Mouse (Mus musculus) heart, postnatal 36 days (tissue): ENCODE measurements around the gene Nfib. TPM values are rescaled to one million over a fixed set of nuclear protein-coding genes. Genes with fewer than 3 reads are reported as not detected.

ENCODE experiments used
- DNase-seq, 2 experiments: peaks; one replicate each; pipeline ENCODE4 v3.0.0; 2021 to 2022
- intact Hi-C: fragments of 180-260 bp; cut with DNase I; formaldehyde crosslinking; loops from one replicate; pipeline ENCODE4 v1.15.1; 2025
- total RNA-seq, 2 experiments: library from RNA; stranded (reverse); gene quantifications; 2 replicates each; pipeline ENCODE4 v1.2.3; 2021

The Nfib gene
- total RNA-seq, 2 experiments from 2014 or later: 113 to 131 TPM

- no peak for DNase-seq
- intact Hi-C loops: no loop called here
These were observed 250.6 kb downstream of the Nfib start for GRCm38 (mm10) chr4:82454989-82455388.

GRCm38 (mm10) chr4:82453341-82453740 is 252.2 kb downstream of the Nfib start:
- DNase-seq: no peak
- intact Hi-C loops: no loop called here

GRCm38 (mm10) chr4:82452905-82453304 is 252.6 kb downstream of the Nfib start:
- DNase-seq: no peak
- intact Hi-C loops: no loop called here

- intact Hi-C loops: loop anchor here (2.0 kb wide), 1 partner anchor 60 kb away; no protein-coding TSS in a partner anchor
- peak; percentile 90 to 91 for DNase-seq
These were observed 258.4 kb downstream of the Nfib start for GRCm38 (mm10) chr4:82447061-82447671.

GRCm38 (mm10) chr4:82444078-82444477 is 261.5 kb downstream of the Nfib start:
- intact Hi-C loops: no loop called here
- DNase-seq: no peak

GRCm38 (mm10) chr4:82443441-82443840 is 262.1 kb downstream of the Nfib start:
- intact Hi-C loops: no loop called here

GRCm38 (mm10) chr4:82443003-82443402 is 262.5 kb downstream of the Nfib start:
- DNase-seq: no peak
- intact Hi-C loops: no loop called here

More at GRCm38 (mm10) chr4:82443441-82443840, 262.1 kb downstream of the Nfib start:
- DNase-seq: no peak

- intact Hi-C loops: no loop called here
These were observed 264.9 kb downstream of the Nfib start for GRCm38 (mm10) chr4:82440606-82441005.

GRCm38 (mm10) chr4:82439813-82440212 is 265.7 kb downstream of the Nfib start:
- intact Hi-C loops: loop anchor here (5.0 kb wide), 2 partner anchors 128 to 1263 kb away; no protein-coding TSS in a partner anchor
- DNase-seq: no peak

More at GRCm38 (mm10) chr4:82440606-82441005, 264.9 kb downstream of the Nfib start:
- no peak for DNase-seq

- intact Hi-C loops: loop anchor here (5.0 kb wide), 2 partner anchors 126 to 1261 kb away; no protein-coding TSS in a partner anchor
- no peak for DNase-seq
These were observed 266.9 kb downstream of the Nfib start for GRCm38 (mm10) chr4:82438631-82439030.

GRCm38 (mm10) chr4:82437533-82438318 is 267.8 kb downstream of the Nfib start:
- DNase-seq: peak; percentile 29 to 38
- intact Hi-C loops: loop anchor here (1.0 to 5.0 kb wide), 4 partner anchors 27 to 1260 kb away; no protein-coding TSS in a partner anchor

- DNase-seq: no peak
- intact Hi-C loops: loop anchor here (1.0 to 5.0 kb wide), 4 partner anchors 28 to 1259 kb away; no protein-coding TSS in a partner anchor
These were observed 268.9 kb downstream of the Nfib start for GRCm38 (mm10) chr4:82436656-82437055.

GRCm38 (mm10) chr4:82435716-82436115 is 269.8 kb downstream of the Nfib start:
- intact Hi-C loops: loop anchor here (2.0 to 5.0 kb wide), 5 partner anchors 35 to 1258 kb away; no protein-coding TSS in a partner anchor
- peak; percentile 44 to 51 for DNase-seq

- intact Hi-C loops: loop anchor here (2.0 kb wide), 2 partner anchors 33 to 71 kb away; no protein-coding TSS in a partner anchor
- no peak for DNase-seq
These were observed 271.4 kb downstream of the Nfib start for GRCm38 (mm10) chr4:82433926-82434705.

- intact Hi-C loops: no loop called here
- no peak for DNase-seq
These were observed 273.7 kb downstream of the Nfib start for GRCm38 (mm10) chr4:82431831-82432230.

- DNase-seq: no peak
- intact Hi-C loops: no loop called here
These were observed 274.7 kb downstream of the Nfib start for GRCm38 (mm10) chr4:82430802-82431201.

- intact Hi-C loops: no loop called here
These were observed 279.3 kb downstream of the Nfib start for GRCm38 (mm10) chr4:82426224-82426623.

GRCm38 (mm10) chr4:82418241-82418640 is 287.3 kb downstream of the Nfib start:
- intact Hi-C loops: no loop called here
- DNase-seq: peak in 1 of 2 experiments; percentile 49

More at GRCm38 (mm10) chr4:82426224-82426623, 279.3 kb downstream of the Nfib start:
- no peak for DNase-seq

GRCm38 (mm10) chr4:82415817-82416216 is 289.7 kb downstream of the Nfib start:
- intact Hi-C loops: no loop called here
- DNase-seq: no peak

- intact Hi-C loops: no loop called here
- DNase-seq: no peak
These were observed 292.9 kb downstream of the Nfib start for GRCm38 (mm10) chr4:82412651-82413050.
